Mouse (Mus musculus) WW6 (cell line): ENCODE results near the gene Psenen.

Experiments used
- DNase-seq: peaks from one replicate; pipeline ENCODE4 v3.0.0-alpha.2; 2013; ENCODE audit warnings: low read depth, low spot score

The Psenen gene

DNA sequence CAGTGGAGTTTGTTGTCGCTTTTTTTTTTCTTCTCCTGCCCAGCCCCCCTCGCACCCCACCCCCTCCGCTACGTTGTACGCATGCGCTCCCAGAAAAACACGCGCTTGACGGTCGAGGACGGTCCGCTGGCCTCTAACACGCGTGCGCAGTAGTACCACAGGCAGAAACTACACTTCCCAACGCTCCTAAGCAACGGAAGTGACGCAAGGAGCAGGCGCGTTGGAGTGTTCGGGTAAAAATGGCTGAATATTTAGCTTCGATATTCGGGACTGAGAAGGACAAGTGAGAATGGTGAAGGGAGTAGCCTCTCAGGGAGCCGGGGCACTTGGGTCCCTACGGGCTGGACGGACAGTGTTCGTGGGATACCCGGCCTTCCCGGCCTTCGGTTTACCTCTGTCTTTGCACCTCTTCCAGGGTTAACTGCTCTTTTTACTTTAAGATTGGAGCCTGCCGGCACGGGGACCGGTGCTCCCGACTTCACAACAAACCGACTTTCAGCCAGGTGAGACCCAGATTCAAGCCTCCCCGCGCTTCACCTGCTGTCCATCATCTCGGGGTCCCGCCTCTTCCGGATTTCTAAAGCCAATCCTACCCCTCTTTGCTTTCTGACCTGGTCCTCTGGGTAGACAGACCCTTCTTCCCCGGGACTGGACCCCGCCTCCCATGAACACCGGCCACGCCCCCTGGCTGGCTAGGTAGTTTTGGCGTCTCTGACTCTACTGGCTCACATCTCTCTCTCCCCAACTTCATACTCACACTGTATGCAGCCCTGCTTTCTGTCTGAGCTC, at the start of gene Psenen, which contains the start of the genes U2af1l4 and Gm49396:
Gene Psenen, minus strand, starts transcription at position 511 of the 789 bp plus-strand sequence.
Gene U2af1l4, plus strand, starts transcription at position 185 of the 789 bp plus-strand sequence.
Gene Gm49396, plus strand, starts transcription at position 228 of the 789 bp plus-strand sequence.
- DNase-seq, result peak; percentile 87

DNA sequence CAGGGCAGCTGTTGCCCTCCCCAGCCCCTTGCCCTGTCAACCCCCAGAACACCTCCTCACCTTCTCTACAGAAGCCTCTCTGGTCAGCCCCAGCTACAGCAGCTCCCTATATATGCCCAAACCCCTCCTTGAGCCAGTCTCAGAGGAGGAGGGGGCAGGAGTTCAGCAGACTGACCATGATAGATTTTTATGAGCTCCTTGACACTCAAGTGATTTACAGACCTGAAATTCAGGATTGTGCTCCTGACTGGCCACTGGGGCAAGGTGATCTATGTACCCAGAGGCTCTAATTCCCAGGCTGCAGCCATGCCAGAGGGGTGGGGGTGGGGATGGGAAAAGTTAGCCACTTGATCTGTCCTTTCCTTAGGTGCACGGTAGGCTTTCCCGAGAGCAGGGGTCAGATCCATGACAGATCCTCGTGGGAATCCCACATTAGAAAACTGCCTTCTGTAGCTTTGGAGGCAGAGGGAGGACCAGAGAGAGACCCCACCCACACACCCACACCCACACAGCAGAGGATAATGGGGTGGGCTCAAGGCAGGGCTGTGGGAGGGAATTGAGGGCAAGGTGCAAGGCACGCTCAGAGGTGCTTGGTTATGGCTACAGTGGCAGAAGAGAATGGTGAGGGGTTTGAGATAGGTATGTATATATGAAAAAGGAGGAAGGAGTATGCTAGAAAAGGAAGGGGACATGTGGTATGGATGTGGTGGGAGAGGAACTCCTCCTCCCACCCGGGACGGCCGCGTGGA, 49.4 kb upstream of the Psenen start, which contains the start of gene Upk1a:
Gene Upk1a, minus strand, starts transcription at position 194 of the 749 bp plus-strand sequence.
- DNase-seq, result no peak

DNA sequence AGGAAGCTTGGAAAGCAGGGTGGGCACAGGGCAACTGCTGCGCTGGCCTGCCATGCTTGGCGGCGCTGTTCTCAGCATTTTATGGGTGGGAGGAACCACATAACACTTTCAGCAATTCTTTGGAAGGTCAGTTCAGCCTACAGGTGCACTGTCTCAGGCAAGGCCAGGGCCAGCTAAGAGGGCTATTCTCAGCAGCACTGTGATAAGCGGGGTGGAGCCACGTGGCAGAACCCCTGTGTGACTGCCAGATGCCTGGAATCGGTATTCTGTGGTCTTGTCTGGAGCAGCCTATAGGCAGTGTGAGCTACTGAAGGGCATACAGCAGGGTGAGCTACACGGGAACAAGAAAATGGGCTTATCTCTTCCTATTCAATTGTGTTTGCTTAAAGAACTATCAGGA, 46.6 kb upstream of the Psenen start:
- DNase-seq, result no peak

DNA sequence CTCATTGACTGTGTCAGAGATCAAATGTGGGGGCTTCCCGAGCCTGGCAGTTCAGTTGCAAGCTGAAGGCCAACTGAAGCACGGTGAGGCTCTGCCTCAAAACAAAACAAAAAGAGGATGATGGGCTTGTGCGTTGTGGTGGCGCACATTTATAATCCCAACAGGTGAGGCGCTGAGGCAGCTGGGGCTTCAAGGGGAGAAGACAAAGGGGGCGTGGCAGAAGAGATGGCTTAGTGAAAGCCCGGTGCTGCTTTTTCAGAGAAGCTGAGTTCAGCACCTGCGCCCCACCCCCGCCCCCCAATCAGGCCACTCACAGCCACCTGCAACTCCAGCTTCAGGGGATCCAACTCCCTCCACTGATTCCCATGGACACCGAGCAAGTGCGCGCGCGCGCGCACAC, 45.0 kb upstream of the Psenen start:
- no peak for DNase-seq

DNA sequence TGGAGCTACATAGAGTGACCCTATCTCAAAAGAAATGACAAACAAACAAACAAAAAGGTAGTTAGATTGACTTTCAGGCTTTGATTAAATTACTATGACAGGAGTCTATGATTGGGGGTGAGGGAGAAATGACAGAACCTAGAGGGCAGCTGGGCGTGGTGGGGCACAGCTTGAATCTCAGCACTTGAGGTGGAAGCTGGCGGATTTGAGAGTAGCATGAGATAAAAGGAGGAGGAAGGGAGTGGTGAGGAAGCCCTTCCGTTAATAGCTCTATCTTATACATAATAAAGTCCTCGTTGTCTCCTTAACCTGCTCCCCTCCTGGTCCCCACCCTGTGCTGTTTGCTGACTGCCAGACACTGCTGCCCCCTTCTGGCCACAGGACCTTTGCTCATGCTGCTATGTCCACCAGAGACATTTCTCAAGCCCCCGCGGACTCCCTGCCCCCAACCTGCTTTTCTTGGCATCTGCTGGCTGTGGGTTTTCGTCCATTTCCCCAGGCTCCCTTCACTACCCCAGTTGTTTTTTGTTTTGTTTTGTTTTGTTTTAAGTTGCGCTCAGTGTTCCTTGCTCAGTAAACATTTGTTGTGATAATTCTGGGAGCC, 44.4 kb upstream of the Psenen start:
- peak; percentile 86 for DNase-seq

DNA sequence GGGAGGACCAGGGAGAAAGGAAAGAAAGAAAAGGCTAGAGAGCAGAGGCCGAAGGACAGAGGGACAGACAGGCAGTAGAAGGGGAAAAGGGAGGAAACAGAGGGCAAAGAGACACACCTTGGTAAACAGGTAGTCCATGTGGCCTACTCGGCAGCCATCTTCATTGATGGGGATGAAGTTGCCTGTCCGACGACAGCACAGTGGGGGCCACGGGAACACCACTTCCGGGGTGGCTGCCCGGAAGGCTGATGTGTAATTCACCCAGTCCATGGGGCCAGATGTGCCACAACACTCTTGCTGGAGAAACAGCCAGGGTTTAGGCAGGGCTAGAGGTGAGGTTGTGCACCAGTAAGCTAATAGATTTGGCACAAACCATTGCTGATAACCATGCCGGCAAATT, 41.5 kb upstream of the Psenen start:
- no peak for DNase-seq

DNA sequence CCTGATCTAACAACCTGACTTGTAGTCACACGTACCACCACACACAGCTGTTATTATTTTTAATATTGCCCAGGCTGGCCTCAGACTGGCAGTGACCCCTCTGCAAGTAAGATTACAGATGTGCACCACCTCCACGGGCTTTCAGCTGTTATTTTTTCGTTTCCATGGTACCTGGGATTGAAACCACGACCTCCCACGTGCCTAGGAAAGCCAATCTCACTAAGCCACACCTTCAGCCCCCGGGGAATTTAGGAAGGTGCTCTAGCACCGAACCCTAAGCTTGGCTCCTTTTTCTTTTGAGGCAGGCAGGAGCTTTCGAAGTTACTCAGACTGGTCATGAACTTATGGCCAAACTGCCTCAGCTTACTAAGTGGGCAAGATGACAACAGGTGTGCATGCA, 41.0 kb upstream of the Psenen start:
- DNase-seq, result no peak

DNA sequence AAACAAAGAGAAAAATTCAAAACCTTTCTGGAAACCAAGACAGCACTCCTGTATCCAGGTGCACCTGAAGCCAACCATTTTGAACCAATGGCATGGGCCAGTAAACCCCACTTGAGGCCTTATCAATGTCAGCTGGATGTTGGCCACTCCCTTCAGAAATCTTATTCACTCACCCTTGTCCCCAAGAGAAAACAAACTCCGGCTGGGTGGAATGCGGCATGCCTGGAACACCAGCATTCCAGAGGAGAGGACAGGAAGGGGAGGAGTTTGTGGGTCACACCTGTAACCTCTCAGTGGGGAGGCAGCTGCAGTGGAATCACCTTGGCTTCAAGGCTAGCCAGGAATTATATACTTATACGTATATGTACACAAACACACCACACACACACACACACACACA, 39.2 kb upstream of the Psenen start:
- DNase-seq, result no peak

DNA sequence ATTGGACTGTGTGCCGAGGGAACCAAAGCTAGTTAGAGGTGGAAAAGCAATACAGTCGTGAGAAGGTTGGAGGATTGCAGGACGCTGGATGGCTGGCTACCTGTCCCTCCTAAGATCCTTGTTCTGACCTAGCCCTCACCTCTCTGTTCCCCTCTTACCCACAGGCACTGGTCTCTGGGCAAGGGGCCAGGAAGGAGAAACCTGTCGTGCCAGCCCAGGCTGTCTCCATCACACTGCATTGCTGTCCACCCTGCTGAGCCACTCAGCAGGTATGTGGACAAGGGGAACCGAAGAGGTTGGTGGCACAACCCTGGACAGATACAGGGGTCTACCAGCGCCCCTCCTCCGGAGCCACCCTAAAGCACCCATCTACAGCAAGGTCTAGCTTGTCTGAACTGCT, 37.2 kb upstream of the Psenen start:
- no peak for DNase-seq

DNA sequence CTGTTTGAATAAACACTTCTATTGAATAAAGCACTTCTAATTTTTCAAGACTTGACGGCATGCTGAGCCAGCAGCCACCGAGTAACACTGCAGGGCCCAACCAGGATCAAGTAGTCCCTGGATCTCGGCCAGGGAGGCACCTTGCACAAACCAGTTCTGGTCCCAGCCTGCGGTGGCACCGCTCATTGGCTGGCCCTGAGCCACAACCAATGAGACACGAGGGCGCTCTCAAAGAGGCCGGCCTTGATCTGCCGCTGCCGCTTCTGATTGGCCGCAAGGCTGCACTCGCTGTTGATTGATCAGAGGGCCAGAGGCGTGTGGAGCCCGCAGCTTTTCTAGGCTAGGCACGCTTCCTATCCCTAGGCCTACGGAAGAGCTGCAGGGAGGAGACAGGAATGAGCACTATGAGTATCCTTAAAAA, 36.5 kb upstream of the Psenen start:
- DNase-seq, result peak; percentile 89

DNA sequence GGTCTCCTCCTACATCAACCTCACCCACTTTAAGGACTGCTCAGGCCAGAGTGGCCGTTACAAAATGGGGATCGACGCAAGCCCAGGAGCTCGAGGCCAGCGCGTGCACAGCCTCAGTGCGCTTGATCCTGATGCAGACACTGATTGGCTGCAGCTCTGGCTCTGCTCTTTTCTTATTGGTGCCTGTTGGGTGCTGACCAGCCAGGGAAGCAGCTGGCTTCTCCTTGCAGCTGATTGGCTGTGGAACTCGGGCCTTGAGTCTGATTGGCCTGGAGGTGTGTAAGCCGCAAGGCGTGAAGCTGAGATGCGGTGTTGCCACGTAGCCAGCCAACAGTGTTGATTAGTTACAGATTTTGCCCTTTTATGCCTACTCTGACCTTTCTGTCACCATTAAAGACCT, 35.4 kb upstream of the Psenen start, which contains the start of gene Zbtb32:
Gene Zbtb32, minus strand, starts transcription at position 124 of the 400 bp plus-strand sequence.
- DNase-seq, result no peak

DNA sequence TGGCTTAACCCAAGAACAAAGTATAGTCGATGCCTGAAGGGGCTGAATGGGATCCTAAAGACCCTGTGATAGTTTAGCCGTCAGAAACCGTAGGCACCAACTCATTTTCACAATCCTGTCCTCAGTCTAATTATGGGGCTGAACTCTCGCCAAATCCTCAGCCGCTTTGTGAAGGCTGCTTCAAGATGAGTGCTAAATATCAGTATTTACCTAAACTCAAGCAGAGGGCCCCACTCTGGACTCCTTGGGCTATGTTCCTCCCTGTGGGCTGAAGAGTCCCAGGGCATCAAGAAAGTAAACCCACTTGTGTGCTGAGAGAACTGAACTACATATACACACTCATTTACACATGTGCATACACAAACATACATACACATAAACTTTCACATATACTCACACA, 33.4 kb upstream of the Psenen start:
- DNase-seq, result no peak

DNA sequence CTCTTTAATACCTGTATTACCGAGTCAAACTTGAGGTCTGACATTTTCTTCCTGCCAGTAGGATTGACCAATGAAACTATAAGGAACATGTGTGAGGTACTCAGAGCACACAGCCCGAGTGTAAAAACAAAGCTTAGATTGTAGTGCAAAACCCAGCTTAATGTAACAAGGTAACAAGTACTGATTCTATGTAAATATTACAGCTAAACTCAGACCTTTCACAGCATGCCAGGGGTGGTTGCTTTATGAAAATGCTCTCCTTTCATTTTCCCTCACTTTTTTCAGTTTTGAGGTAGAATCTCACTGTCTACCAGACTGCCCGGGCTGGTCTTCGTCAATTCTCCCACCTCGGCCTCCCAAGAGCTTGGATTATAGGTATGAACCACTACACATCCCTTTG, 32.7 kb upstream of the Psenen start:
- no peak for DNase-seq

DNA sequence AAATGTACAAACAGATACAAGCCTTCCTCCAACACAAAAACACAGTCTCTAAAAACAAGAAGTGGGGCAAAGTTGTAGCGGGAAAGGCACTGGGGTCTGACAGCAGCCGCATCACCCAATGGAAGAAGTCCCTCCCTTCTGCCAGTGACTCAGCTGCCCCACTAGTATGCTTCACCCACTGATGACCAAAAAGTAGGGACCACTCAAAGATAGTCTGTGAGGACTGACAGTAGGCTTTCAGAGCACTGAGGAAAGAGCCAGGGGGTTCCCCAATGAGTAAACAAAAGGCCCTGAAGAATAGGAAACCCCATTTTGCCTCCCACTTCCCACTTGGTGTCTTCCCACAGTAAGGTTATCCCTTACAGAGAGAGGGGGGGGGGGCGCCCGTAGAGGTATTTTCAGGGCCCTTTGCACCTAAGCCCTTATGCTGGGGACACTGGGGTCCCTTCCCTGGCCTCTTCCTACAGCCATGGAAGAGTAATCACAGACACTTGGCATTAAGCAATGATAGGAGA, 31.1 kb upstream of the Psenen start:
- no peak for DNase-seq

DNA sequence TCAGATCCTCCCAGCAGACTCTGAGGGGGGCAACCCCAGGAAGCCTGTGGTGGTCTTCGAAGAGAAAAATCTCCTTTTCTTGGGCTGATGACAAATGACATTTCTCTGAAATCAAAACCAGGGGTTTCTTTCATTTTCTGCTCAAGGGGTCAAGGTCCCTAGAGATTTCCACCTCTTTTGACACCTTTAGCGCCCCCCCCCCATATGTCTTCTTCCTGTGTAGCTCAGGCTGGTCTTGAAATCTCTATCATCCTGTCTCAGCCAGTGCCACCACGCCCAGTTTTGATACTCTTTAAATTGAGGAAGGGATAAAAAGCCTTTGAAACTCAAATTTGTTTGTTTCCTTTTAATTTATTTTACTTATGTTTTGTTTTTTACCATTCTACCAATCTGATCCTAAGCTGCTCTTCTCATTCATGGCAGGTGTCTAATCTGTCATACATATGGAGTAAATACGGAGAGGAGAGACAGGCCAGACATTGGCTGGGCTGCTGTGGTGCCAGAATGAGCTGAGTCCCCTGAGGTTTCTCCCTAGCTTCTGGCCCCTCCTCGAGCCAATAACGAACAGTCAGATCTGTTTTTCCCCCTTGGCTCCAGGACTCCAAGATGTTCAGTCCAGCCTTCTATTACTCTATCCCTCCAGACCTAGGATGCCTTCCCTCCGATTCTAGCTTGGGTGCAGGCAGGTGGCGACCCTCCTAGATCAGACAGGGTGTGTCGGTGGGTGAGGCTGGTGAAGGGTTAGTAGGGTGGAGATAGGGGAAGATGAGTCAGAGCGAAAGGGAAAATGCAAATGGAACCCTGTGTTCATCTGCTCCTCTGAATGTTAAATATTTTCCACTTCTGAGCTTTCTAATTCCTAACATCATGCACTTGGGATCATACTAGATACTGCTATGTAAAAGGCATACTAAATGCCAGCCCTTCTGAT, 30.4 kb upstream of the Psenen start:
- no peak for DNase-seq

DNA sequence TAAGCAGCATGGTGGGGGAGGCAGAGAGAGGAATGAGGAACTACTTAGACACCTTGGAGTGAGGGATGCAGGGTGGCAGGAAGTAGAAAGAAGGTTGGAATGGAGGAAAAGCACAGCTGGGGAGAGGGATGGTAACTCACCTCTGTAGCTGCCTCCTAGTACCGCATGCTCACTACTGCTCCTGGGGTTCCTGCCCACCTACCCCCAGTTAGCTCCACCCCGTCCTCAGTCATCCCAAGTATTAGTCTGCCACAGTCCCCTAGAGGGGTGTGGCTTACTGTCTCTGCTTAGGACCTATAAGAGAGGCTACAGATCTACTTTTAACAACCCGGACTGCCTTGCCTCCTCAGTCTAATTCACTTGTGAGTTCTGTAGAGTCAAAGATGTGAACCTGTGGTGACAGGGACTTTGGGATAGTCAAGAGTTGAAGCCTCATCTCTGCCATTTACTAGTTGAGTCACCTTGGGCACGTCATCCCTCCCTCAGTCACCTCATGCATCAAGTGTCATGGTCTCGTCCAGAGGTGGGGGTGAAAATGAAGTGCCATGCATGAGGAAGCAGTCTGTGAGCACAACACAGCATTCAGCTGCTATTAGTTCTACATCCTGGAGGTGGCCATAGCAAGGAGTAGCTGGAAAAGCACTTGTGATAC, 29.5 kb upstream of the Psenen start:
- no peak for DNase-seq

DNA sequence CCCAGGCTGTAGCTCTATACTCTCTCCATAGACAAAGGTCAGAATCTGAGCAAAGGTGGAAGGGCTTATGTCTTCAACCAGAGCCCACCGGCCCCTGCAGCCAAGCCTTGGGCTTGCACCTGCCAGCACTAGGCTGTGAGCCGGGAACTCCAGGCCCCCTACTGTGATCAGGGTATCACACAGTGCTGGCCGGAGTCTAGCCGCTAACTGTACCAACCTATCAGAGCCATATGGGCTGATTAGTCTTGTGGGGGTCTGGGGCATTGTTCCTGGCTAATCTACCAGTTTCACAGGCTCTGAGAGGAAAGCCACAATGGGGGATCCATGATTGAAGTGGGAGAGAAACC, 28.2 kb upstream of the Psenen start:
- DNase-seq, result no peak

DNA sequence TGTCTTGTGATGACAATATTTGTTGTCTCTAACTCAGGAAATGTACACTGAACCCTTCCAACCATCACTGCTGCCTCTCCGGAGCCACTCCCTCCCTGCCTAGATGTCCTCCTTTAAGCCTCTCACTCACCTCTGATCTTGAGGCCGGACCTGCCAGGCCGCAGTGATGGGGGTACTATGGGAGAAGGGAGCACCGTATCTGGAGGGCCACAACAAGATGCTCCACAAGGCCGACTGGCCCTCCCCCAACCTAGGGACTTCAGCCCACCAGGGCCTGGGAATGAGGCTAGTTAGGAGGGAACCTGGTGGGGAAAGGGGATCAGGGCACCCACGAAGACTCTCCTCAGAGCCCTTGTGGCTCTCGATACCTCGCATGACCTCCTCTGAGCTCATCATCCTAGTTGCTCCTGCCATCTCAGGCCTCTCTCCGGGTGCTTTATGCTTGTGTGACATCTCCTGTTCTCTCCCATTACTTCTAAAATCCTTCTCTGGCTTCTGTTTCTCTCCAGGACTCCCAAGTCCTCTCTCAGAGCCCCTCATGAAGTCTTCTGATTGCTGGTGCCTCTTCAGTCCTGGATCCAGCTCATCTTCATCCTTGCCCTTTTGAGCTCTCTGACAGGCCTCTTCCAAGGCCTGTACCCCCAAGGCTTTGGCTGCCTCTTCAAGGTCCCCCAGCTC, 27.6 kb upstream of the Psenen start:
- no peak for DNase-seq

DNA sequence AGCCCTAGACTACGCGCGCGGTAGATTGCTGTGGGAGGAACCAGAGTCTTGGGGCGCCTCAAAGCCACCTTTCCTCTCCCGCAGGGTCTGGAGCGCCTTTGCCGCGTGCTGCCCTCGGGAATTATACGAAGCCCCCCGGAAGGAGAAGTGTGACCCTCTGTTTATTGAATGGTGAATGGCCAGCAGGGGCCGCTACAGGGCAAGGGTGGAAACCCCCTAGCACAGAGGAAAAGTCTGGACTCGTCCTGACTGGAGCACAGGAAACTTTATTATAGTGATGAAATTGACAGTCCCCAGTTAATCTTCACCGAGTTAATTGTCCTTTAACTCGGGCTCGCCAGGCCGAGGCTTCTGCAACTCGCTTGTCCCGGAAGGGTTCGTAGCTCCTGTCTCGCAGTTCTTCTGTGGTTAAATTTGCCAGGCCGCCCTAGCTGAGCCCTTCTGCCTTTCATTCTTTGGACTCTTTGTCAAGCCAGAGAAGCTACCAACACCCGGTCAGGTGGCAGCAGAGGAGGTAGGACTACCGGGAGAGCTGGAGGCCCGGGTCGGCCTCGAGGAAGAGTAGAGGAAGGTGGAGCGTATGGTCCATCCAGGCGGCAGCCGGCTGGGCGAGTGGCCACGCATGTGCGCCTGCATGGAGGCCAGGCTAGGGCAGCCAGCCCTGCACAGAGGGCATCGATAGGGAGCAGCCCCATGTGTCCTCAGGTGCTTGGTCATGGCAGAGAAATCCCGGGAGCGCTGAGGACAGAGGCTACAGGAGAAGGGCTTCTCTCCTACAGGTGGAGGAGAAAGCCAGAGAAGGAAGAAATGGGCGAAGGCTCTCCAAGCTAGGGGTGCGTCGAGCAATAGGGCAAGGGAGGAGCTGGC, 26.2 kb upstream of the Psenen start:
- peak; percentile 57 for DNase-seq
